Mouse (Mus musculus) kidney, adult 2 months (tissue): ENCODE data around the gene Colca2. TPM values are rescaled to one million over a fixed set of nuclear protein-coding genes. Genes with fewer than 3 reads are reported as not detected.

Experiments used
- DNase-seq: peaks from one replicate; pipeline ENCODE4 v3.0.0; 2021
- H3K27ac ChIP-seq: fragments of 200-500 bp; 2 replicates; pipeline ENCODE4 v1.5.1; 2012; ENCODE audit warnings: low read depth, low read length, control low read depth, inconsistent platforms; ENCODE audit not compliant: insufficient read depth
- H3K27me3 ChIP-seq: fragments of 200-500 bp; replicated peaks from 2 replicates; pipeline ENCODE4 v1.6.1; 2012; ENCODE audit warnings: mild to moderate bottlenecking, moderate library complexity, low read length, inconsistent platforms; ENCODE audit not compliant: control insufficient read depth, insufficient read depth
- H3K36me3 ChIP-seq: fragments of 200-500 bp; 2 replicates; pipeline ENCODE4 v1.6.1; 2012; ENCODE audit warnings: mild to moderate bottlenecking, moderate library complexity, low read length, inconsistent platforms; ENCODE audit not compliant: control insufficient read depth, insufficient read depth
- H3K4me1 ChIP-seq: fragments of 200-500 bp; 2 replicates; pipeline ENCODE4 v1.6.1; 2011; ENCODE audit warnings: low read length; ENCODE audit not compliant: control insufficient read depth, insufficient read depth
- H3K4me3 ChIP-seq: fragments of 200-500 bp; 2 replicates; pipeline ENCODE4 v1.5.1; 2011; ENCODE audit warnings: mild to moderate bottlenecking, low read depth, low read length, control low read depth; ENCODE audit not compliant: insufficient read depth
- CTCF ChIP-seq: fragments of 200-500 bp; conservative IDR thresholded peaks from 2 replicates; pipeline ENCODE4 v1.5.1; 2011; ENCODE audit warnings: low read depth, mild to moderate bottlenecking, control low read depth, low read length, moderate library complexity, mixed read lengths; ENCODE audit not compliant: insufficient read depth, insufficient read length
- POLR2A ChIP-seq: fragments of 200-500 bp; IDR thresholded peaks from one replicate; pipeline ENCODE4 v1.6.1; 2011; ENCODE audit warnings: low read depth, low read length, control low read depth
- WGBS: fragments of 180-500 bp; shearing (Covaris S2); methylation state at CpG from one replicate; pipeline ENCODE4 v1.1.7; 2018; 5-methylcytosine and 5-hydroxymethylcytosine counted together
- polyA plus RNA-seq: library from polyadenylated mRNA; depleted of rRNA; stranded (reverse); fragments of >200 nt; gene quantifications from 2 replicates; pipeline ENCODE4 v1.2.3, GENCODE M21; 2012; rRNA removed

Colca2 gene
- polyA plus RNA-seq = 1.9 and 2.5 TPM in 2 replicates

GRCm38 (mm10) chr9:51278500-51279381, at the start of gene Colca2:
Colca2 (minus strand) TSS chr9:51278569.
- under 1% methylated on average over 53 of the region's 53 CpGs for WGBS
- H3K36me3 ChIP-seq = no peaks in the 10 kb centered on the region
- H3K4me1 ChIP-seq = peaks cover 3% of the 10 kb centered on the region; the same call in 1 of the 2 replicates
- TF ChIP-seq POLR2A = no peak
- peak; percentile 37 for TF ChIP-seq CTCF
- DNase-seq = peak; percentile 85
- H3K4me3 ChIP-seq = peak within 1 kb of the TSS; percentile 56
- no peaks in the 10 kb centered on the region for H3K27me3 ChIP-seq
- H3K27ac ChIP-seq = peak within 1 kb of the TSS; percentile 85

GRCm38 (mm10) chr9:51327555-51327903, 49.2 kb upstream of the Colca2 start:
- no peak for DNase-seq
- 76% methylated on average over 5 of the region's 5 CpGs for WGBS
- Histone ChIP-seq H3K27me3 (no peaks in the 10 kb centered on the region), H3K36me3 (no peaks in the 10 kb centered on the region), H3K27ac (no peak overlapping the region), H3K4me1 (no peaks in the 10 kb centered on the region), H3K4me3 (no peak overlapping the region)
- TF ChIP-seq POLR2A (no peak), CTCF (no peak)

DNA sequence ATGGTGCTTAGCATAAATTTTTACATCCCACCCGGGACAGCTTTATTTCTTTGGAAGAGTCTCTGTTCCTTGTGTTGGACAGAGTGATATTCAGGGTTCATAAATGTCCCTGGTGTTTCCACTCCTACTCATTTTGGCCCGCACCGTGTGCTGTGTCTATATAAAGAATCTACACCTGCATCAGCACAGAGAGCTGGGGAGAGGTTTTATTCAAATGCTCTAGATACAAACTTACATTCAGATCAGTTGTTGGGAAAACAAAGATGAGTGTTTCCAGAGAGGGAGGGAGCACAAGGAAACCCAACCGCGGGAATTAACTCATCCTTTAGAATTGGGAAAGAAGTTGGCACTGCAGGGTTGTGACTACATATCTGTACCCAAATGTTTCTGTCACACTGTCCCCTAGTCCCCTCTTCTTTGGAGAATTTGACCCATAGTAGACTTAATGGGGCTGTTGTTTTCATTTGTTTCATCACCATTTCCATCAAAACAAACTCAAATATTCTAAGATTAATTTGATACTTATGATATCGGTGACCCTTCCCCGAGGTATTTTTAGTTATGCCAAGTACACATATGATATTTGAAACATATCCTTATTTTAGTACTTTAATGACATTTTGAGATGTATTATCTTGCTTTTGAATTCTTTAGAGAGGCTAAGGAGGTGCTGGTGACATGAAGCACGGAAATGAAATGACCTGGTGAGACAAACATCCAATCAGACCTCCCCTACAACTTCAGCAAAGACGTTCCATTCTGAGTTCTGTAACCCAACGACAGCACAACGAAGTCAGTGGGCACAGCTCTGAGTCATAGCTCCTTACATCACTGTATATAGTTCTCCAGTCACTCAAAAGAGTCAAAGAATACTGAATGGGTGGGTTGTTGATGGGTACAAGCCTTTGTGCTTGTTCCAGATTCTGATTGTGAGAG, 48.5 kb upstream of the Colca2 start:
- H3K4me1 ChIP-seq = no peaks in the 10 kb centered on the region
- no peak overlapping the region for H3K27ac ChIP-seq
- H3K36me3 ChIP-seq = no peaks in the 10 kb centered on the region
- H3K4me3 ChIP-seq = no peak overlapping the region
- DNase-seq = no peak
- no peak for TF ChIP-seq CTCF
- no peak for TF ChIP-seq POLR2A
- H3K27me3 ChIP-seq = no peaks in the 10 kb centered on the region
- WGBS = 68% methylated on average over 11 of the region's 11 CpGs

GRCm38 (mm10) chr9:51324406-51325065, 46.2 kb upstream of the Colca2 start:
- H3K36me3 ChIP-seq = no peaks in the 10 kb centered on the region

GRCm38 (mm10) chr9:51320096-51320495, 41.7 kb upstream of the Colca2 start:
- DNase-seq = no peak
- H3K4me3 ChIP-seq = no peak overlapping the region
- no peak for TF ChIP-seq CTCF
- TF ChIP-seq POLR2A = no peak

More at GRCm38 (mm10) chr9:51324406-51325065, 46.2 kb upstream of the Colca2 start:
- DNase-seq = no peak
- no peaks in the 10 kb centered on the region for H3K4me1 ChIP-seq
- H3K27me3 ChIP-seq = no peaks in the 10 kb centered on the region
- TF ChIP-seq CTCF (no peak), POLR2A (no peak)
- no peak overlapping the region for H3K4me3 ChIP-seq
- WGBS = 49% methylated on average over 7 of the region's 7 CpGs
- H3K27ac ChIP-seq = no peak overlapping the region

DNA sequence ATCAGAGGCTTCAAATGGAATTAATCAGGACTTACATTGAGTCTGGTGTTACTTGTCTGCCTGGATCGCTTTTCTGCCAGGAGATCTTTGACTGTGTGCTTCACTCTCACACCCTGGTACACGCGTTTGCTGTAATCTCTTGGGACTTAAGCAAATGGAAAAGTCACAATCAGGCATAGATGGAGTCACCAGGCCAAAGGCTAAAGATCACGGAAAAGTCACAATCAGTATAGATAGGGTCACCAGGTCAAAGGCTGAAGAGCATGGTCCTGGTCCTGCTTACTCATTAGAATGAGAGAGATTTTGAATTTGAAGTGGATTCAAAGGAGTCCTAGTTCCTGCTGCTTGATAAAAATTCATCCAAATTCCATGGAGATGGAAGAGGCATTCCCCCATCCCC, 39.9 kb upstream of the Colca2 start:
- no peaks in the 10 kb centered on the region for H3K36me3 ChIP-seq
- H3K27me3 ChIP-seq = no peaks in the 10 kb centered on the region
- no peaks in the 10 kb centered on the region for H3K4me1 ChIP-seq
- no peak for TF ChIP-seq POLR2A
- TF ChIP-seq CTCF = no peak
- H3K4me3 ChIP-seq = no peak overlapping the region
- H3K27ac ChIP-seq = no peak overlapping the region
- 91% methylated on average over 4 of the region's 4 CpGs for WGBS
- DNase-seq = no peak

More at GRCm38 (mm10) chr9:51320096-51320495, 41.7 kb upstream of the Colca2 start:
- Histone ChIP-seq H3K27ac (no peak overlapping the region), H3K27me3 (no peaks in the 10 kb centered on the region), H3K36me3 (no peaks in the 10 kb centered on the region), H3K4me1 (no peaks in the 10 kb centered on the region)
- WGBS = 84% methylated on average over 1 of the region's 1 CpGs

GRCm38 (mm10) chr9:51317322-51317721, 39.0 kb upstream of the Colca2 start:
- no peak for TF ChIP-seq CTCF
- TF ChIP-seq POLR2A = no peak
- no peak overlapping the region for H3K27ac ChIP-seq
- H3K36me3 ChIP-seq = no peaks in the 10 kb centered on the region
- DNase-seq = no peak
- no peaks in the 10 kb centered on the region for H3K27me3 ChIP-seq
- 86% methylated on average over 4 of the region's 4 CpGs for WGBS
- no peak overlapping the region for H3K4me3 ChIP-seq
- H3K4me1 ChIP-seq = peaks cover 2% of the 10 kb centered on the region; the same call in 1 of the 2 replicates
